Mouse (Mus musculus): ENCODE results near the gene D13Ertd608e.
"Not testable (repeated sequence)": the region's sequence is repeated elsewhere in the genome, so short reads cannot be mapped to it uniquely, and the experiment has no call there.

Gene D13Ertd608e

DNA sequence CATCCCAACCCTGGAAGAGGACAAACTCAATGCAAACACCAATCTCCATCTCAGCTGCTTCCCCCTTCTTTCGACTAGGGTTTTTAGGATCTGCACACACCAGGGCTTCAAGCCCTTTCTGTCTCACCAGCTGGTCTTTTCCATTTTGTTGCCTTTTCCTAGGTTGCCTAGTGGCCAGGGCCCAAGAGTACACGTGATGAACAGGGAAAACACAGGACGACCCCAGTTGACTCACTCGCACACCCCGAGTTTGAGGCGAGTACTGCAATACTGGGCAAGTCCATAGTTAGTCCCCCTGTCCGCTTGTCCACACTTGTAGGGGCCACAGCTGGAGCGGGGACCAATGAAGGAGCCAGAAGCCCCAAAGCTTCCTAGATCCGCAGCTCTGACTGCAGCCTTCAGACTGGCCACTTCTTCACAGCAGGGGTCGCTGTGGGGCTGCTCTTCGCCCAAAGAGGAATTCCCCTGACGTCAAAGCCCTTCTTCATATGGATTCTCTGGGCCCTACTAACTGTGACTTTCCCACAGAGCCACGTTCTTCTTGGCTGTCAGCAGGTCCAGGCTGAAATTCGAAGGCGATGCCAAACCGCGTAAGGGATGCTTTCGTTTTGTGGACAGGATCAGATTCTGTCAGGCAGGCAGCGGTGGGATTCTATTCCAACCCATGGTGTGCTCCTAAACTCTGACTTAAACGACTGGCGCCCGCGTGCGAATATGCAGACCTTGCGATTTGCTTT, at the start of gene D13Ertd608e:
D13Ertd608e (plus strand) TSS at position 687 of the 737 bp plus-strand sequence.
- peak; percentile 62 for DNase-seq (ENCODE audit: low spot score)

DNA sequence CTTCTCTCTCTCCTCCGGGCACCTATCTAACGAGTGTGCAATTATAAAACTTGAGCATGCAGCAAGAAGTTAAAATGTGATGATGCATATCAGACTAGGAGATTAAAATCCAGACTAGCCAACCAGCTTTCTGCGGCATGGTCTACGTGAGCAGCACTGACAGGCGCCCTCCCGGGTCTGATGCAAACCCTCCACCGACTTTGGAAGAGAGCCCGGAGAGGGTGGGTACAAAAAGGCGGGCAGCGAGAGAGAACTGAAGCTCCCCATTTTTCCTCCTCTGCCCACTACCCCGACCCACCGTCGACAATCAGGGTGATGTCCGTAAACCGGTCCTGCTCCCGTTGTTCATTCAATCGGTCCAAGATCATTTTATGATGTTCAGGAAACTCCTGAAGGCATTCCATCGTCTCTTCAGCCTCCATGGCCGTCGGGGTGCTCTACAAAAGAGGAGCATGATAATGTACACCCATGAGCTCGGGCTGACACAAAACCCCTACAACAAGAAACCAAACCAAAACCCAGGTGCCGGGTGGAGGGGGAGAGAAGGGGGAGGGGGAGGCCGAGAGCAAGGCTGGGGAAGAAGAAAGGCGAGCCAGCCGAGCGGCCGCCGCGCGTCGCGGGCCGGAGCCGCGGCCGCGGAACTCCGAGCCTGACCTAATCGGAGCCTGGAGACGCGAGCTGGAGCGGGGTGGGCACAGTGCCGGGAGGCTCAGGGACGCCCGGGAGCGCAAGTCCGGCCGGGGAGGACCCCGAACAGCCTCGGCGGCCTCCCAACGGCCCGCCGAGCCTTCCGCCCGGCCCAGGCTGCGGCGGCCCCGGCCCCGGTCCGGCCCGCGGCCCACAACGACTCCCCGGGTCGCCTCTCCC, 45.7 kb upstream of the D13Ertd608e start:
- peak; percentile 34 for DNase-seq (ENCODE audit: low spot score)

DNA sequence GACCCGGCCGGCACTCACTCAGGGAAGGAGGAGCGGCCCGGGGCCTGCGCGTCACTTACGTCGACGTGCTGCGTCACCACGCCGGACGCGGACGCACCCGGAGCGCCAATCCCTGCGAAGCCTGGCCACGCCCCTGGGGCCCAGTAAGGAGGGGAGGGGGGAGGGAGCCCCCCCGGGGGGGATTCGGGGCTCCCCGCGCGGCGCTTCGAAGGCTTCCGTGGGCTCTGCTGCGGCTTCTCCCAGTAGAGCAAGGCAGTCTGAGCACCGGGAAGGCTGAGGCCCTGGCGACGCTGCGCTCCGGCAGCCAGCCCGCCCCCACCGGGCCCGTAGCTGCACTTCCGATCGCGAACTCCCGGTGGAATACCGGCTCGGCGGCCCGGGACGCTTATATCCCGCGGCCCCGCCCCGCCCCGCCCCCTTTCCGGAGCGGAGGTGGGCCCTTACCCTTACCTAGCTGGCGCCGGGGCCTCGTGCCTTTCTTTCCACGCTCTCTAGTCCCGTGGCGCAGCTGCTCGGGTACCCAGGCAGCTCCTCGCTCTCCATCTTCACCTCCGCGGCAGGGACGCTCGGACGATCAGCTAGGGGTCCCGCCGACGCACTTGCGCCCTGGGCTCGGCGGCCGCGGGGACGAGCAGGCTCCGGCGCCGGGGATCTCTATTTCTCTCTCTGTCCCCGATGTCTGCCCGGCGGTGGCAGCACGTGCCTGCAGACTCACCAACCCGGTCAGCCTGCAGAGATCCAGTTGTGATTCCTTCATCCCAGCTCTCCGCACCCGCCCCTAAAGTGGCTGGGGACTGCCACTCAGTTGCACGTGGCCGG, 44.8 kb upstream of the D13Ertd608e start, which contains the start of gene Zfp131:
Zfp131 (minus strand) TSS at position 129 of the 819 bp plus-strand sequence.
- DNase-seq (ENCODE audit: low spot score): peak; percentile 97

DNA sequence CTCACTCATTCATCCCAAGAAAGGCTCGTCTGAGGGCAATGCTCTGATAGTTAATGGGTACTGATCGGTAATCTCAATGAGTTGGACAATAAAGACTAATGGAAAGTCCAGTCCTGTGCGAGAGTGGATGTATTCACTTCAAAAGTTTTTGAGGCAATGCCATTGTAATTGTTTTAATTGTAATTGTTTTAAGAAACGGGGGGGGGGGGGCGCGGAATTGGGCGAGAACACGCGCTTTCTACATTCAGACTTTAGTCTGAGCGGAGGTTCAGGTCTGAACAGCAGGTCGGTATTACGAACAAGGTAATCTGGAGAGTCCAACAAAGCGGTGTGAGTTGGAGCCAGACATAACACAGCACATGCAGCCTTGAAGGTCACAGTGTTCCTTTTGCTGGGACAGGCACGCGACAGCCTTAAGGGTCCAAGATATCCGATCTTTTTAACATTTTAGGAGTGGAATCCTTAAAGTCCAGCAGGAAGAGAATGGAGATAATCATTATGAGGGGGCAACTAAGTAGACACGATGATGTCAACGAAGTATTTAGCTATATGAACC, 44.1 kb upstream of the D13Ertd608e start:
- DNase-seq (ENCODE audit: low spot score): peak; percentile 46

DNA sequence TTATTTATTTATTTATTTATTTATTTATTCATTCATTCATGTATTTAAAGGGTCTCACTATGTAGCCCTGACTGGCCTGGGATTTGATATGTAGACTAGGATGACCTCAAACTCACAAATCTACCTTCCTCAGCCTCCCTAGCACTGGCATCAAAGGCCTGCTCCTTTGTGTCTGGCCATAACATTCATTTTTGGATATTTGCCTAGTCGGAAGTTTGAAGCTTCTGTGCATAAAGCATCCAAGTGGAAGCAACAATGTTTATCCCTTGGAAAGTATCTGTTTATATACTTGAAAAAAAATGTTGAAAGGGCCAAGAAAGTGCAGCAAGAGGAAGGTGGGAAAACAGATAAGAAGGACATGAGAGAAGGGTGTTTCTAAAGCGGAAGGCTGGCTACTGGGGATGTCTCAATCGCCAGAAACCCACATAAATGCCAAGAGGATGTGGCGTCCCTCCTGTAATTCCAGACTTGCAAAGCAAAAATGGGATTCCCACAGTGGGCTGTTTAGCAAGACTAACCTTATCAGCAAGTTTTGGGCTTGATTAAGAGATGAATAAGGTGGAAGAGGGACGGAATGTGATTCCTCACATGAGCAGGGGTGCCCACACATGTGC, 42.9 kb upstream of the D13Ertd608e start:
- DNase-seq (ENCODE audit: low spot score): no peak

DNA sequence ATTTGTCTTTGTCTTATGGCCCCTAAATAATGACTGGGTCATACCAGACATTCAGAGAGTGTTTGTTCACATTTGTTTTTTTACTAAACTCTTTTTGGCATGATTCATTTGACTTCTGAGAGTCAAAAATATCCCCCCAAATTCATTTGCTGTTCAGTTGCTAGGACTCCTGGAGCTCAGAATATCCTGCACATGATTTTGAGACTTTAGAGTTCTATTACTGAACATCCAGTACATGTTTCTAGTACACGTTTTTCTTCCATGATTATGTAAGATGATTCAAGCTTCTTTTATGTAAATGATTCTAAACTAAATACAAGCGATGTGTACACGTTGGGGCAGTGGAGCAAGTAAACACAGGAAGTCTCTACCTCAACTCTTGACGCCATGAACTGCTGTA, 38.1 kb upstream of the D13Ertd608e start:
- no peak for DNase-seq (ENCODE audit: low spot score)

DNA sequence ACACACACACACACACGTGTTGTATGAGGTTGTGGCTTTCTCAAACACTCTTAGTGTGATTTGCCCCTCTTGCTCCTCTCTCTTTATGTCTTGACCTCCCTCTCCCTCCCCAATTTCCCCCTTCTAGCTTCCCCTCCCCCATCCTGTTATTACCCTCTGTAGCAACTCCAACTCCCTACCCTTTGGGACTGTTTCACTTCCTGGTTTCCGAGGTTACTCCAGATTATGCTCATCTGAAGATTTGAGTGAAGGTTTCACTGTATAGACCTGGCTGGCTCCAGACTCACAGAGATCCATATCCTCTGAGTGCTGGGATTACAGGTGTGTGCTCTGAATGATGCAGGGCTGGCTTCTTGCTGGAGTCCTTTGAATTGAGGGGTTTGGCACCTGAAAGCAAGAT, 26.9 kb upstream of the D13Ertd608e start:
- no peak for DNase-seq (ENCODE audit: low spot score)

DNA sequence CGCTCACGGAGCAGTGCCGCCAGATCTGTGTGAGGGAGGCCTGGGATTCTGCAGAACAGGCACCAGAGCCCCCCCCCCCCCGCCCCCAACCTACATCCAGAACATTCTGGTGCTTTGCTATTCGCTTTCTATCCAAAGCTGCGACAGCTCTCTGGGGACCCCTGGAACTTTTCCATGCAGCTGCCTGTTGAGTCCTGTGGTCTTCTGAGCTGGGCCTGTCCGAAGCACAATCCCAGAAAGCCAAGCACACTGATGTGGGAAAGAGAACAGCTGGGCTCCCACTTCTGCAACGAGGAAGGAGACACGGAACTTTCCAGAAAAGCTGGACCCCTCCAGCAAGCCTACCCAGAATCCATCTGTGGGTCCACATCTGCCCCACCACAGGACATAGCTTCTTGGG, 25.8 kb upstream of the D13Ertd608e start:
- no peak for DNase-seq (ENCODE audit: low spot score)

DNA sequence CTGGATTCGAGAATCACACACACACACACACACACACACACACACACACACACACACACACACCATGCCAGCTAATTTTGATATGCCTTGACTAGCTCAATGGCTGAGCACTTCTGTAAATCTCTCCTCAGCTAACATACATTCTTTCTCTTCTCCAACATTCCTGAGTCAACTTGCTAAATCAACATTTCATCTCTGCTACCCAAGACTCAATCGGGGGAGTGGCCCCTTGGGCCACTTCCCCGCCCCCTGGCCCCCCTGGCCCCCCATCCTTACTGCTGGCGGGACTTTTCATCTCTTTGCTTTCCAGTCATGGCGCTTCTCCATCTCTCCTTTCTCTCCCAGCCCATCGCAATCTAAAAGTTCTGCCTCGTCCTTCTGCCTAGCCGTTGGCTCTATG, 19.0 kb upstream of the D13Ertd608e start:
- no peak for DNase-seq (ENCODE audit: low spot score)

DNA sequence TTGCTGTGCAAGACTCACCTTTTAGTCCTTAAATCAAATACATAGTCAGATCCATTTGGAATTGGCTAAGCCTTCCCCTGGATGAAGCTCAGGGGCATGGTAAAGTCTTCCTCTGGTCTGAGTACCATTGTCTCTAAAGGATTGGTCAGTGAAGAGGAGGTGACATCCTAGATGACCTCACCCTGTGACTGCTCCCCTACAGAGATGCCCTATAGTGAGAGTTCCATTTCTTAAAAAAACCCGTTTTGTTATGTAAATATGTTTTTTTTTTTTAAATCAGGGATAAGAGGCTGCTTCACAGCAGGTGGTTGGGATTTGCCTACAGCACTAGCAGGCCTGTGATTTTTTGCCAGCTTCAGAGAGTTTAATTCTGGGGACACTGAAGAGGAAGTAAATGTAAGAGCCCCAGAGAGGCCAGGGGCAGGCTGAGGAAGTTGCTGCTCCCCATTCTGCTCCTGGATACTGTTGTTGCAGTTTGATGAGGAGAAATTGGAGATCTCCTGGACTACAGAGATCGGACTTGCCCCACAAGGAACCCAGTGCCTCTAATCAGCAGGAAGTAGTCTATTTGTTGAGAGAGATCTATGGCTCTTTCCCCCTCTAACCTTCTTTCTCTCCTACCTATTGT, 18.1 kb upstream of the D13Ertd608e start:
- DNase-seq (ENCODE audit: low spot score): no peak

DNA sequence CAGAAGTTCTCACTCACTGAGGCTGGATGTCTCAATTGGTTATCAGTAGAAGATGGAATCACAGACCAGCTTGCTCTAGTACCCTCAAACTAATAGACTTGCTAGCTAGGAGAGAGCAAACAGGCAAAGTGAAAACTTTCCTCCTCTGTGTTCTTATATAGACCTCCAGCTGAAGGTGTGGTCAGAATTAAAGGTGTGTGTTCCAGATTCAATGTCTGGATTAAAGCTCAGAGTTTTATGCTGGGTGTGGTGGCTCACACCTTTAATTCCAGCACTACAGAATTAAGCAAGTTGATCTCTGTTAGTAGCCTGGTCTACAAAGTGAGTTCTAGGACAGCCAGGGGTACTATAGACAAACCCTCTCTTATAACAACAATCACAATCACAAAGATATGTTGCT, 5.7 kb upstream of the D13Ertd608e start, which contains the start of gene AF067063:
AF067063 (minus strand) TSS at position 101 of the 400 bp plus-strand sequence.
- DNase-seq (ENCODE audit: low spot score): not testable (repeated sequence)

DNA sequence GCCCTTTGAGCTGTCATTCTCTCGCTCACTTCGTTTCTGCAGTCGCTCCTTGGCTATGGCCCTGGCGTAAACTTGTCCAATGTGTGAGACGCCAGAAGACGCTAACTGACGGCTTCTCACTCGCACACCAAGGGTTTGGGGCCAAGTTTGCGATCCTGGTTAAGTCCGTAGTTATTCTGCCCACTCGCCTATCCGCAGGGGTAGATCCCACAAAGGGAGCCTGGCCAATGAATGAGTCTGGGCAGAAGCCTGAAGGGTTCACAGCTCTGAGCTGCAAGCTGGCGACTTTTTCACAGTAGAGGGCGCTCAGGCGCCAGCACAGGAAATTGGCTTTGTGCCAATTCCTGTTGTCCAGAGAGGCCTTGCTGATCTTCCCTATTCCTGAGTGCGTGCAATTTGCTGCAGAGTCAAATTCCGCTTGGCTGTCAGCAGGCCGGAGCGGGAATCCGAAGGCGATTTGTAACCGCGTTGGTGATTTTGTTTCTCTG, 562 bp downstream of the D13Ertd608e start:
- DNase-seq (ENCODE audit: low spot score): peak; percentile 39

DNA sequence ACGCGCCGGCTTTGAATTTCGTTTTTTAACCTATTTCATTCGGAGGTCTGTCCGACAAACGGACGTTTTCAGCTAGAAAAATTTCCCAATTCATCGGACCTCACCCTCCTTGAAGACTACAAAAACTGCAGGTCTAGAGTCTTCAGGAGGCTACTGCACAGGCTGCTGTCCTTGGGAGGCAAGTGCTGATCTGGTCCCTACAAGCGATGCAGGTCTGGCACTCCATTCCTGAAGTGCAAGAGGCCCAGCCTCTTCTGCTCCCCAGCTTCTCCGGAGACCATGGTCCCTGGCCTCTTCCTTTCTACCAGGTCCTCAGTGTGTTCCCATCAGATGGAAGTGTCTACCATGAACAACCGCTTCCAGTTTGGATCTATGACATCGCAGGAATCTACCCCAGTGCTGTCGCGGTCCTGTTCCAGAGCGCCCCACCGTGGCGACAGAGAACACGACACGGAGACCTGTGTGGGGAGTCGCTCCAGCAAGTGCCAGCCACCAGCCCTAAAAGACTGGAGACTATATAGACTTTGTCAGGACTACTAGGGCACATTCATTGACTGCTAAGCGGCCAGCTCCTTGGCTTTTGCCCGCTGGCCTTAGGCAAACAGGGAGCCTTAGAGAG, 2.0 kb downstream of the D13Ertd608e start:
- peak; percentile 44 for DNase-seq (ENCODE audit: low spot score)

DNA sequence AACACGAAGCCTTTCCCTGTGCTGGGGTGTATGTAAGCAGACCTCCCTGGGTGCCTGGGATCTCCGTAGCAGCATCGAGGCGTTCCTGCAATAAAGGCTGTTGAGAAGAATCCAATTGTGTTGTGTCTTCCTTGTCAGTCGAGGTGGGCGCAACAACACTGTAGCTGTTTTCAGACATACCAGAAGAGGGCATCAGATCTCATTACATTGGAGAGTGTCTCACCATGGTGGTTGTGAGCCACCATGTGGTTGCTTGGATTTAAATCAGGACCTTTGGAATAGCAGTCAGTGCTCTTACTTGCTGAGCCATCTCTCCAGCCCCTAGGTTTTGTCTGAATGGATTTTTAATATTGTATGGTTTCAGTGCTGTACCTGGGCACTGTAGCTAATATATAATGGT, 4.2 kb downstream of the D13Ertd608e start:
- peak; percentile 4 for DNase-seq (ENCODE audit: low spot score)

DNA sequence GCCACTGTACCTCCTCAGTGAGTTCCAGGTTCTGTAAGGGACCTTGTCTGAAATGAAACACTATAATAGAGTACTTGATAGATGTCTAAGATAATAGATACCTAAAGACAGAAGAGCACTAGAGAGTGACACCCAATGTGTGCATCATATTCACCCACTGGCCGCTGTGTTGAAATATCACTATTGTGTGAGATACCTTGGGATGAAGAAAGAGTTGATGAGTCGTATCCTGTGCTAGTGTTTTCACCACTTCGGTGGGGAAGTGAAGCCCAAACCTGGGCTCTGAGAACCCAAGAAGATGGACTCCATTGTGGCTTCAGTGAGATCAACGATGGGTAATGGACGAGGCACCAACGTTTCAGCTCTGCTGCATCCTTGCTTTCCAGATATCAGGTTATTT, 26.6 kb downstream of the D13Ertd608e start:
- not testable (repeated sequence) for DNase-seq (ENCODE audit: low spot score)

DNA sequence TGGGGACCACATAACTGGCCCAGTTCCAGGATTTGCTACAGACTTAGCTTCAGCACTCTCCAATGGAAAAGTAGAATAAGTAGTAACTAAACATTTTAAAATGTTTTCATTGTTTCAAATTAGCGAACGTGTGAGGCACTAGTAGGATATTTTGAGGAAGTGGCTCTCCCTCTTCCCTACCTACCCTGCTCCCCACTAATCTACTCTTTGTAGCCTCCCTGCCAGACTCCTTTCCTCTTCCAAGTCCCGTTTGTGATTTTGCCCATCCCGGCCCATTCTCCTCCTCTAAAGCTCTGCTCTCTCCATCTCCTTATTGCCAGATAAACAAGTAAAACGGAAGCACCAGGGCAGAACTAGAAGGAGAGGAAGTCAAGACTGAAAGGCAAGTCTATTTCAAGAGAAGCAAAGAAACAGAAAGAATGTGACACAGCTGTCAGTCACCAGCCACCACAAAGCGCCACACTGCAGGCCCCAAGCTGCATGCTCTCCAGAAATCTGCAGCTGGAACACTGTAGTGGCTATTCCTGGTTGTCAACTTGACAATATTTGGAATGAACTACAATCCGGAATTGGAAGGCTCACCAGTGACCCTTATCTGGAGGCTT, 28.7 kb downstream of the D13Ertd608e start:
- not testable (repeated sequence) for DNase-seq (ENCODE audit: low spot score)

DNA sequence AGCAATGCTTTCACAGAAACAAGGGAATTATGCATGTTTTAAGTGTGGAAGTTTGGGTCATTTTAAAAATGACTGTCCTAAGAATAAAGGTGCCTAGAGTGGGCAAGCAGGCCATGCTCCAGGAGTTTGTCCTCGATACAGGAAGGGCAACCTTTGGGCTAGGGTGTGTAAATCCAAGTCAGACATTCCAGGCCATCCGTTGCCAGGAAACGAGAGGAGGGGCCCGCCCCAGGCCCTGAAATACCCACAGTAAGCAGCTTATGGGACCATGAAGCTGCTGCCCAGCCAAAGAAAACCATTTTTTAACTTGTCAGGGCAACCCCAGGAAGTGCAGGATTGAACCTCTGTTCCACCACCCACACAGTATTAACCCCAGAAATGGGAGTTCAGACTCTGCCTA, 51.1 kb downstream of the D13Ertd608e start:
- peak; percentile 14 for DNase-seq (ENCODE audit: low spot score)

DNA sequence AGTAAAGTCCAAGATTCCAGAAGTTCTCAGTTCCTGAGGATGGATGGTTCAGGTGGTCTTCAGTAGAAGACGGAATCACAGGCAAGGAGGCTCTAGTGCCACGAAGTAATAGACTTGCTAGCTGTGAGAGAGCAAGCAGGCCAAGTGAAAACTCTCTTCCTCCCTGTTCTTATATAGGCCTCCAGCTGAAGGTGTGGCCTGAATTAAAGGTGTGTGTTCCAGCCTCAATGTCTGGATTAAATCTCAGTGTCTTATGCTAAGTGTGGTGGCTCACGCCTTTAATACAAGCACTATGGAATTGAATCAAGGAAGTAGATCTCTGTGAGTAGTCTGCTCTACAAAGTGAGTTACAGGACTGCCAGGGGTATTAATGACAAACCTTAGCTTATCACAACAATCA, 58.9 kb downstream of the D13Ertd608e start, which contains the start of gene Tcstv1:
Tcstv1 (minus strand) TSS at position 101 of the 400 bp plus-strand sequence.
- DNase-seq (ENCODE audit: low spot score): not testable (repeated sequence)

Measured in embryo, embryonic 10 days (tissue).